Mouse (Mus musculus): ENCODE measurements around the gene Ppp5c. TPM values are rescaled to one million over a fixed set of nuclear protein-coding genes. Genes with fewer than 3 reads are reported as not detected.

Ppp5c gene
- total RNA-seq, 2 experiments from 2014 or later = 148 to 155 TPM

GRCm38 (mm10) chr7:16955712-16956111 lies 72.0 kb downstream of the Ppp5c start:
- TF ChIP-seq CTCF (conservative IDR thresholded peaks at IDR 0.05) = no peak
- Histone ChIP-seq H3K27ac (peak overlapping the region; percentile 99), H3K4me3 (no peak overlapping the region)
- no peak for DNase-seq (ENCODE audit: low spot score in 2 of 2)

Other genes starting within 250 kb of the Ppp5c start
- 1 to 10 TPM; 3.5 to 4.7 TPM for gene Slc1a5, start 246.6 kb downstream of the Ppp5c start, total RNA-seq (2021)
- gene Strn4, start 212.0 kb downstream of the Ppp5c start, total RNA-seq (2021) = 100 to 1,000 TPM; 286 to 314 TPM
- 10 to 100 TPM; 46.7 to 49.5 TPM for gene Fkrp, start 211.2 kb downstream of the Ppp5c start, total RNA-seq (2021)
- 1 to 10 TPM; 6.5 to 7.3 TPM for gene Prkd2, start 185.0 kb downstream of the Ppp5c start, total RNA-seq (2021)
- gene Dact3, start 152.6 kb downstream of the Ppp5c start, total RNA-seq (2021) = 100 to 1,000 TPM; 154 to 156 TPM
- 1 to 10 TPM; 1.9 to 4.0 TPM for gene Gng8, start 136.1 kb downstream of the Ppp5c start, total RNA-seq (2021)
- under 1 TPM; 0.10 to 0.20 TPM for gene Ptgir, start 121.4 kb downstream of the Ppp5c start, total RNA-seq (2021)
- 1,000 to 10,000 TPM; 2,074 to 2,160 TPM for gene Calm3, start 103.8 kb downstream of the Ppp5c start, total RNA-seq (2021)
- 100 to 1,000 TPM; 348 to 373 TPM for gene Pnmal2, start 83.2 kb downstream of the Ppp5c start, total RNA-seq (2021)
- 100 to 1,000 TPM; 103 to 121 TPM for gene Pnmal1, start 68.2 kb downstream of the Ppp5c start, total RNA-seq (2021)
- gene Gm42372, start 44.8 kb downstream of the Ppp5c start, total RNA-seq (2021) = 10 to 100 TPM; 52.3 to 55.5 TPM
- 1 to 10 TPM; 1.8 to 2.2 TPM for gene Ccdc8, start 35.2 kb downstream of the Ppp5c start, total RNA-seq (2021)
- 10 to 100 TPM; 16.0 to 16.6 TPM for gene Hif3a, start 34.5 kb upstream of the Ppp5c start, total RNA-seq (2021)
- 1 to 10 TPM; 3.5 to 4.1 TPM for gene Psg16, start 46.1 kb upstream of the Ppp5c start, total RNA-seq (2021)
- gene Ceacam3, start 122.4 kb upstream of the Ppp5c start, total RNA-seq (2021) = not detected
- gene Psg29, start 175.6 kb upstream of the Ppp5c start, total RNA-seq (2021) = not detected